Mouse (Mus musculus) layer of hippocampus, adult 2 months (tissue): ENCODE measurements around the gene 1700057G04Rik. TPM values are rescaled to one million over a fixed set of nuclear protein-coding genes. Genes with fewer than 3 reads are reported as not detected.

ENCODE experiments used
- DNase-seq, 2 experiments: peaks; one replicate each; pipeline ENCODE4 v3.0.0; 2022; ENCODE audit warnings: low spot score in 2 of 2
- H3K27ac ChIP-seq: fragments of 200-600 bp; 2 replicates; pipeline ENCODE4 v1.8.1; 2022
- H3K4me3 ChIP-seq: fragments of 200-600 bp; 2 replicates; pipeline ENCODE4 v1.8.1; 2022; ENCODE audit warnings: mild to moderate bottlenecking
- CTCF ChIP-seq: fragments of 200-600 bp; conservative IDR thresholded peaks from 2 replicates; pipeline ENCODE4 v1.8.1; 2022; ENCODE audit warnings: antibody characterized with exemption, mild to moderate bottlenecking, moderate library complexity
- long read RNA-seq, 2 experiments: library from polyadenylated mRNA; stranded (forward); transcript quantifications; one replicate each; pipeline ENCODE4 v2.0.0; 2021; ENCODE audit warnings: borderline mapping rate in 2 of 2
- total RNA-seq, 2 experiments: library from RNA; stranded (reverse); gene quantifications; 2 replicates each; pipeline ENCODE4 v1.2.3; 2021

The 1700057G04Rik gene
- total RNA-seq, result not detected
- long read RNA-seq, experiment 1, result 0 reads
- long read RNA-seq, experiment 2, result 0 reads

GRCm38 (mm10) chr9:92309077-92309476, at the start of gene 1700057G04Rik:
TSS of gene 1700057G04Rik (plus strand) at chr9:92309377.
- H3K27ac ChIP-seq, result no peak within 1 kb of the TSS
- no peak for TF ChIP-seq CTCF
- no peak for DNase-seq
- no peak within 1 kb of the TSS for H3K4me3 ChIP-seq

DNA sequence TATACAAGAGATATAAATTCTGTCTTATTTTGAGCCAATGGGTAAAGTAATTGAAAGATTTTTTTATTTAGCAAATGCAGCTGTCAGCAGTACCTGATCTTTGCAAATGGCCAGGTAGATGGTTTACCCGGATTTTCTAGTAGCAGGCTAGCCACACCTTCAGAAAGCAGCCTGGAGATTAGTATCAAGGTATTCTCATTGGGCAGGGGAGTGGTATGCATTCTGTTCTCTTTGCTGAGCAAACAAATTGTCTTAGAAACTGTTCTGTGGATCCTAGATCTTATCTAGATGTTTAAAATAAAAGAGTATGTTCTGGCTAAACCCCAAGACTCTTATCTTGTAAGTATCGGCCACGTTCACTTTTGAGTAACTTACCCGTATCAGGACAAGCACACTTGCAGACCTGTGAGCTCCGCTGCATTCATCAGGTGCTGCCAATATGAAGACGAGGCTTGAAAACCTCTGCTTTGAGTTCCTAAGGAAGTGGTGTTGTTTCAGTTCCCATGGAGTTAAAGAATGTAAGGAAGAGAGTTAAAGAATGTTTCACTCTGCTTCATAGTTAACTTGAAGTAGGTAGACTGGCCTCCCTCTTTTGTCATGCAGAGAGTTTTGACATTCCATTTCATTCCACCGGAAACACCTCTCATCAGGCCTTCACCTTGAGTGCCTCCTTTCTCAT, 48.6 kb upstream of the 1700057G04Rik start:
- DNase-seq, result no peak
- H3K27ac ChIP-seq, result no peak overlapping the region
- TF ChIP-seq CTCF, result no peak
- no peak overlapping the region for H3K4me3 ChIP-seq

- Histone ChIP-seq H3K4me3 (no peak overlapping the region), H3K27ac (no peak overlapping the region)
- DNase-seq, result no peak
- no peak for TF ChIP-seq CTCF
These were observed 43.5 kb upstream of the 1700057G04Rik start for GRCm38 (mm10) chr9:92265719-92266118.

- TF ChIP-seq CTCF, result no peak
These were observed 42.5 kb upstream of the 1700057G04Rik start for GRCm38 (mm10) chr9:92266558-92267171.

GRCm38 (mm10) chr9:92267732-92268131, 41.4 kb upstream of the 1700057G04Rik start:
- Histone ChIP-seq H3K27ac (no peak overlapping the region), H3K4me3 (no peak overlapping the region)
- no peak for DNase-seq
- TF ChIP-seq CTCF, result no peak

More at GRCm38 (mm10) chr9:92266558-92267171, 42.5 kb upstream of the 1700057G04Rik start:
- no peak overlapping the region for H3K27ac ChIP-seq
- DNase-seq, result no peak
- no peak overlapping the region for H3K4me3 ChIP-seq

DNA sequence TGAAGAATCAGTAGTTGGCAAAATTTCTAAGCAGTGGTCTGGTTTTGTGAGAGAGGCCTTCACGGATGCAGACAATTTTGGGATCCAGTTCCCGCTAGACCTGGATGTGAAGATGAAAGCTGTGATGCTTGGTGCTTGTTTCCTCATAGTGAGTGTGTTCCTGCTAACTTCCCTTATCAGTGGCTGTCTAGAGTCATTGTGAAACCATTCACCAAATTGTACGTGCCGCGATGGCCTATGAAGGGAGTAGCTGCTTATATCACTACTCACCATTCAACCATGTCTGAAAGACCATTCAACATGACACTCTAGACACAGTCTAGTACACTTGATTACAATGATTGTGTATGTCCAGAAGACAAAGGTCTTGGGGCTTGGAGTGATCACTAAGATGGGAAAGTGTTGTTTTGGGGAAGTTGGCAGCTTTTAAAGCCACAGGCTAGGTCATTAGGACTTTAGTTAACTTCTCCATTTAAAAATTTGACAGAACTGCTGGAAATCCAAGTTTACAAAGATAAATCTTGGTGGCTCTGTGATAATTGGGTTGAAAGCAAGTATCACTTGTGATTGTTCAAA, 39.3 kb upstream of the 1700057G04Rik start:
- DNase-seq, result no peak
- H3K27ac ChIP-seq, result no peak overlapping the region
- no peak overlapping the region for H3K4me3 ChIP-seq
- no peak for TF ChIP-seq CTCF

GRCm38 (mm10) chr9:92270927-92271326, 38.2 kb upstream of the 1700057G04Rik start:
- Histone ChIP-seq H3K4me3 (no peak overlapping the region), H3K27ac (no peak overlapping the region)
- no peak for DNase-seq
- no peak for TF ChIP-seq CTCF

- H3K4me3 ChIP-seq, result no peak overlapping the region
- H3K27ac ChIP-seq, result no peak overlapping the region
- TF ChIP-seq CTCF, result no peak
- no peak for DNase-seq
These were observed 36.5 kb upstream of the 1700057G04Rik start for GRCm38 (mm10) chr9:92272650-92273049.

DNA sequence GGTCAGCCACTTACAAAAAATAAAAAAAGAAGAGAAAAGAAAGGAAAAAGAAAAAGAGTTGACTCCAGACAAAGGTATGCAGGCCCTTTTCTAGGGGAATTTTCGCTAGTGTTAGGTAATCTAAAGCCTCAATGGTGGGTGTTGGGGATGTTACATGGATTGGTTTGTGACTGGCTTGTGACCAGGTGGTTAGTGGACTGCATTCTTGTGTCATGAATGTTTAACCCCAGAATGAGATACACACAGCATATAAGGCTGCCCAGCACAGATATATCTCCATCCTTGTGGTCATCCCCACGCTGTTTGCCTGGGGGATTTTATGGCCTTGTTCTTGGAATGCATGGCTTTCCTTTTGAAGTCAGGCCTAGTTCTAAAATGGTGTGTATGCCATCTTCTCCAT, 35.9 kb upstream of the 1700057G04Rik start:
- no peak for DNase-seq
- no peak for TF ChIP-seq CTCF
- H3K4me3 ChIP-seq, result no peak overlapping the region
- no peak overlapping the region for H3K27ac ChIP-seq

DNA sequence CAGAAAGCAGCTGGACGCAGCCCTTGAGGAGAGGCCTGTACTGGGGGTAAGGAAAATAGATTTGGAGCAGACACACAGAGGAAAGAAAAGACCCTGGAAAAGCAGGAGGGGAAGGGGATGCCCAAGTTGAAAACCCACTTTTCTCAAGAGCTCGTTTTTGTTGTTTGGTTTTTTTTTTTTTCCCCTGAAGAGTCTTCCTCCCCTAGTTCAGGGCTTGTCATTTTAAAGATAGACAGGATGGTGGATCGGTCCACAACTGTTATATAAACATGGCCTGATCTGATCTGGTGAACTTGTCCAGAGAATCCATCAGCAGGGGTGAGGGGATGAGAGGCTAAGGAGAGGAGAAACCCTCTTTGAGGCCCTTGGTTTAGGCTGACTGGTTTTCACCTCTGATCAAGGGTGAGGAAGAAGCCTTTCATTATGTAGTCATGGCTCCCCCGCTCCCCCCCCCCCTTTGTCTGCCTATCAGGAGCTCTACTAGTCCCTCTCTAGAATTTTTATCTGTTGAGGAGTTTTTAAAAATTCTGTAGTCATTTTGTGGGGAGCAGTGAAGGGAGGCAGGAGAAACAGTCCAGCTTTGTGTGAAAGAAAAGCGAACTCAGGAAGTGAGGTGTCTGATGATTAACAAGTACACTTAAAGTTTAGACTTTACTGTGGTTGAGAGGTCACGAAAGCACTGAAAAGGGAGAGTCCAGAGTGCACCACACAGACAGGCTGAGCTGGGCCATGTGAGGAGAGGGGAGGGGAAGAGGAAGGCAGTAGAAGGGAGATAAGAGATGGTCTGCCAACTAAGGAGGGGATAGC, 35.0 kb upstream of the 1700057G04Rik start:
- DNase-seq, result no peak
- H3K4me3 ChIP-seq, result no peak overlapping the region
- H3K27ac ChIP-seq, result no peak overlapping the region
- no peak for TF ChIP-seq CTCF

GRCm38 (mm10) chr9:92275486-92276207, 33.5 kb upstream of the 1700057G04Rik start, which contains the start of gene Plscr2:
TSS of gene Plscr2 (plus strand) at chr9:92275602.
- no peak for TF ChIP-seq CTCF
- H3K27ac ChIP-seq, result peak within 1 kb of the TSS; percentile 68
- H3K4me3 ChIP-seq, result peak within 1 kb of the TSS; percentile 40

DNA sequence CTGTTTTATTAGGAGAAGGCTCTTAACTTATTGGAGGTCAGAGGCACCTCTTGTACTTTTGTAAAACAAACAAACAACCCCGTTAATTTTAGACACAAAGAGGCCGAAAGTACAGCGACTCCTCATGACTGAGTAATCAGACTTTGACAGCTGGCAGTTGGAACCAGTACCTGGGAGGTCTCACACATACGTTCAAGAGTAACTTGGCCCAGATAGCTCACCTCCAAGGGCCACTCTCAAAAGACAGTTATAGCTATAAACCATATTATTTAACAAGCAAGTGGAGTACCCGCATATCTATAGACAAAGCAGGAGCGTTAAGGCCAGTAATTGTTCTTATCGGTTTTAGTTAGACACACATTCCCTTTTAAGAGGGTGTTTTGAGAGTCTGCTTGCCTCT, 32.8 kb upstream of the 1700057G04Rik start:
- DNase-seq, result no peak
- peak overlapping the region; percentile 68; the same call in 1 of the 2 replicates for H3K27ac ChIP-seq
- peak overlapping the region; percentile 40 for H3K4me3 ChIP-seq
- no peak for TF ChIP-seq CTCF

More at GRCm38 (mm10) chr9:92275486-92276207, 33.5 kb upstream of the 1700057G04Rik start, which contains the start of gene Plscr2:
- DNase-seq, result no peak

DNA sequence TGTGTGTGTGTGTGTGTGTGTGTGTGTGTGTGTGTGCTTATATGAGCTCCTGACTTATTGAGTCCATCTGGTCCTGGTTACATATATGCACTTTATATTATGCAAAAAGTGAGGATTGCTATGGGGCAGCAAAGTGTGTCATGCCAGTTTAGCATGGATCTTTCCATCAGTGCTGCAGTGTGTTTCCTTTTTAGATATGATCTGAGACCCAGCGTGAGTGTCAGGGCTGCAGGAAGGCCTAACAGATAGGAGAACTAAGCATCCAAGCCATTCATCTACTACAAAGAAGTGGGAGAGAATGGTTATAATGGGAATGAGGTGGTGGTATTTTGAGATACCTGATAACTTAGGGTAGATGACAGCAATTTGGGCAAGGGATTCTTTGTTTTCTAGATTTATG, 29.1 kb upstream of the 1700057G04Rik start:
- TF ChIP-seq CTCF, result no peak
- no peak for DNase-seq

More for the DNA sequence above, 29.1 kb upstream of the 1700057G04Rik start:
- Histone ChIP-seq H3K27ac (no peak overlapping the region), H3K4me3 (no peak overlapping the region)
